Mouse (Mus musculus) erythroblast, embryonic 14.5 days (primary cell): ENCODE measurements around the gene Uhrf1bp1.

Source experiments
- GATA1 ChIP-seq: IDR thresholded peaks from 2 replicates; pipeline ENCODE4 v1.6.1; 2012; ENCODE audit warnings: low read length, inconsistent platforms, mixed read lengths
- TAL1 ChIP-seq: IDR thresholded peaks from 3 replicates; pipeline ENCODE4 v1.6.1; 2012; ENCODE audit warnings: low read length, inconsistent platforms, mixed read lengths

- no peak for TF ChIP-seq TAL1
- TF ChIP-seq GATA1 = no peak
These were observed 27.8 kb downstream of the Uhrf1bp1 start for GRCm38 (mm10) chr17:27883994-27884393.
